Mouse (Mus musculus) brown adipose tissue, adult 24 weeks (tissue): ENCODE measurements around the gene Pou2f1. TPM values are rescaled to one million over a fixed set of nuclear protein-coding genes. Genes with fewer than 3 reads are reported as not detected.

Experiments used
- H3K27ac ChIP-seq: fragments of 200-500 bp; replicated peaks from 2 replicates; pipeline ENCODE4 v1.5.1; 2012; ENCODE audit warnings: low read depth, mild to moderate bottlenecking, low read length
- H3K4me1 ChIP-seq: fragments of 200-500 bp; 2 replicates; pipeline ENCODE4 v1.6.1; 2012; ENCODE audit warnings: low read length, mixed read lengths; ENCODE audit not compliant: control insufficient read depth, insufficient read depth, insufficient read length
- H3K4me3 ChIP-seq: fragments of 200-500 bp; 2 replicates; pipeline ENCODE4 v1.5.1; 2012; ENCODE audit warnings: low read depth, mild to moderate bottlenecking, low read length, moderate library complexity; ENCODE audit not compliant: insufficient read depth
- polyA plus RNA-seq: library from polyadenylated mRNA; stranded (reverse); fragments of >200 nt; gene quantifications from 2 replicates; pipeline ENCODE4 v1.2.4, GENCODE M21; 2012; ENCODE audit not compliant: missing spikeins, insufficient read depth, insufficient read length

Gene Pou2f1
- 3.7 and 4.0 TPM in 2 replicates for polyA plus RNA-seq

- Histone ChIP-seq H3K27ac (peak within 1 kb of the TSS; percentile 84), H3K4me3 (peak within 1 kb of the TSS; percentile 100), H3K4me1 (no peaks in the 10 kb centered on the region)
Observed at GRCm38 (mm10) chr1:166002520-166003155, at the start of gene Pou2f1. TSS of gene Pou2f1 (minus strand) at chr1:166002678.

GRCm38 (mm10) chr1:166049046-166049827 is 46.8 kb upstream of the Pou2f1 start:
- H3K4me1 ChIP-seq: peaks cover 4% of the 10 kb centered on the region; the same call in 1 of the 2 replicates
- H3K27ac ChIP-seq: no peak overlapping the region
- H3K4me3 ChIP-seq: peak overlapping the region; percentile 52

- H3K4me3 ChIP-seq: peak overlapping the region; percentile 52
- no peak overlapping the region for H3K27ac ChIP-seq
- peaks cover 4% of the 10 kb centered on the region; the same call in 1 of the 2 replicates for H3K4me1 ChIP-seq
Observed at GRCm38 (mm10) chr1:166048230-166048911, 45.9 kb upstream of the Pou2f1 start.

- Histone ChIP-seq H3K27ac (no peak overlapping the region), H3K4me1 (peaks cover 4% of the 10 kb centered on the region; the same call in 1 of the 2 replicates), H3K4me3 (peak overlapping the region; percentile 52)
Observed at GRCm38 (mm10) chr1:166047505-166048170, 45.2 kb upstream of the Pou2f1 start.

- Histone ChIP-seq H3K4me3 (no peak overlapping the region), H3K4me1 (peaks cover 4% of the 10 kb centered on the region; the same call in 1 of the 2 replicates), H3K27ac (no peak overlapping the region)
Observed at GRCm38 (mm10) chr1:166045894-166046197, 43.4 kb upstream of the Pou2f1 start.

GRCm38 (mm10) chr1:166045060-166045893 is 42.8 kb upstream of the Pou2f1 start:
- Histone ChIP-seq H3K4me3 (no peak overlapping the region), H3K27ac (no peak overlapping the region), H3K4me1 (peaks cover 4% of the 10 kb centered on the region; the same call in 1 of the 2 replicates)

GRCm38 (mm10) chr1:166043451-166044149 is 41.1 kb upstream of the Pou2f1 start:
- H3K27ac ChIP-seq: no peak overlapping the region
- H3K4me3 ChIP-seq: no peak overlapping the region
- peaks cover 3% of the 10 kb centered on the region; the same call in 1 of the 2 replicates for H3K4me1 ChIP-seq

GRCm38 (mm10) chr1:166041501-166041900 is 39.0 kb upstream of the Pou2f1 start:
- no peak overlapping the region for H3K27ac ChIP-seq
- H3K4me3 ChIP-seq: no peak overlapping the region

GRCm38 (mm10) chr1:166038731-166039332 is 36.4 kb upstream of the Pou2f1 start:
- Histone ChIP-seq H3K27ac (no peak overlapping the region), H3K4me1 (no peaks in the 10 kb centered on the region), H3K4me3 (no peak overlapping the region)

More at GRCm38 (mm10) chr1:166041501-166041900, 39.0 kb upstream of the Pou2f1 start:
- H3K4me1 ChIP-seq: no peaks in the 10 kb centered on the region

- H3K4me3 ChIP-seq: no peak overlapping the region
- H3K4me1 ChIP-seq: no peaks in the 10 kb centered on the region
- H3K27ac ChIP-seq: no peak overlapping the region
Observed at GRCm38 (mm10) chr1:166035045-166035444, 32.6 kb upstream of the Pou2f1 start.

GRCm38 (mm10) chr1:166031673-166032547 is 29.4 kb upstream of the Pou2f1 start:
- no peaks in the 10 kb centered on the region for H3K4me1 ChIP-seq
- H3K27ac ChIP-seq: no peak overlapping the region
- no peak overlapping the region for H3K4me3 ChIP-seq

GRCm38 (mm10) chr1:166023981-166024380 is 21.5 kb upstream of the Pou2f1 start:
- Histone ChIP-seq H3K4me1 (no peaks in the 10 kb centered on the region), H3K4me3 (no peak overlapping the region), H3K27ac (no peak overlapping the region)

- Histone ChIP-seq H3K4me3 (no peak overlapping the region), H3K4me1 (no peaks in the 10 kb centered on the region)
Observed at GRCm38 (mm10) chr1:166017203-166017602, 14.7 kb upstream of the Pou2f1 start.

More at GRCm38 (mm10) chr1:166017203-166017602, 14.7 kb upstream of the Pou2f1 start:
- H3K27ac ChIP-seq: no peak overlapping the region
